Mouse (Mus musculus) liver, embryonic 14.5 days (tissue): ENCODE results near the gene Trim30a.

Source experiments
- CTCF ChIP-seq: IDR thresholded peaks from 2 replicates; pipeline ENCODE4 v1.5.1; 2016; ENCODE audit warnings: antibody characterized with exemption, low read depth, control low read depth
- EP300 ChIP-seq: IDR thresholded peaks from 2 replicates; pipeline ENCODE4 v1.6.1; 2016; ENCODE audit warnings: antibody characterized with exemption, low read depth

GRCm38 (mm10) chr7:104398492-104398891 is 66.5 kb downstream of the Trim30a start:
- no peak for TF ChIP-seq EP300
- TF ChIP-seq CTCF = no peak
